Mouse (Mus musculus) CD4-positive naive resting alpha-beta T cell, adult 57 days (primary cell): ENCODE measurements around the gene Olfr609. TPM values are rescaled to one million over a fixed set of nuclear protein-coding genes. Genes with fewer than 3 reads are reported as not detected.

Experiments
- total RNA-seq: library from RNA; stranded (reverse); gene quantifications from one replicate; pipeline ENCODE4 v1.2.4, GENCODE M21; 2023

Olfr609 gene
- not detected for total RNA-seq

DNA sequence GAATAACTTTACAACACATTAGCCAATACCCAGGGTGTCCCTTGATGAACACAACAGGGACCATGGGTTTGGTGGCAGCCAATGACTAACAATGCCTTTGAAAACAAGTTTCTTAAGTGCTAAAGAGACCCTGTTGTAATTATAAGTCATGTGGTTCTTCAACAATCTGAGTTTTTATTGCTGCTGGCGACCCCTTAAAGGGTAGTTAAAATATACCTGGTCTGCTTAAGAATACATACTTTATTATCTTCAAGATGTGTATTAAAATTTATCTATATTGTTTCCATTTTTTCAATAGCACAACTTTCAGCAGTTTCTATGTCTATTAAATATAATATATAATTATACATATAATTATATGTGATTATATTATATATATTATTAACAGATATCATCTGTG, at the start of gene Olfr609:
Gene Olfr609, minus strand, starts transcription at position 101 of the 400 bp plus-strand sequence.

DNA sequence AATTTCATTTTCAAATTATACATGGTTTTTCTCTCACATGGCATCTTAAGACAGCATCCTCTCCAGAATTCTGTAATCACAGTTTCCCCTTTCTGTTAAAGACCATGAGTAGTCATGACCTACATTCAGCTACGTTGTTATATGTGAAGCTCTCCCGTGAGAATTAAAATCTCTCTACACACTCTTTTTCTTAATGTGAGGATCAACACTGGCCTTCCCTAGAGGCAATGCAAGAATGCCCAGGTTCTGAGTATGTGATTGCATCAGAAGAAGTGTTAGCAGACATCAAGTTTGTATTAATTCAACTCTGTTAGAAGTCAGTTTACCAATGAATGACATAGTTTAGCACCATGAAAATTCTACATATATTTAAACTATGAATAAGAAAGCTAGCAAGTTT, 44.8 kb upstream of the Olfr609 start, which contains the start of gene Olfr612:
Gene Olfr612, minus strand, starts transcription at position 101 of the 400 bp plus-strand sequence.

DNA sequence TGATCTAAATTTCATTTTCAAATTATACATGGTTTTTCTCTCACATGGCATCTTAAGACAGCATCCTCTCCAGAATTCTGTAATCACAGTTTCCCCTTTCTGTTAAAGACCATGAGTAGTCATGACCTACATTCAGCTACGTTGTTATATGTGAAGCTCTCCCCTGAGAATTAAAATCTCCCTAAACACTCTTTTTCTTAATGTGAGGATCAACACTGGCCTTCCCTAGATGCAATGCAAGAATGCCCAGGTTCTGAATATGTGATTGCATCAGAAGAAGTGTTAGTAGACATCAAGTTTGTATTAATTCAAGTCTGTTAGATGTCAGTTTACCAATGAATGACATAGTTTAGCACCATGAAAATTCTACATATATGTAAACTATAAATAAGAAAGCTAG, 22.9 kb upstream of the Olfr609 start, which contains the start of gene Olfr611:
Gene Olfr611, minus strand, starts transcription at position 101 of the 400 bp plus-strand sequence.

DNA sequence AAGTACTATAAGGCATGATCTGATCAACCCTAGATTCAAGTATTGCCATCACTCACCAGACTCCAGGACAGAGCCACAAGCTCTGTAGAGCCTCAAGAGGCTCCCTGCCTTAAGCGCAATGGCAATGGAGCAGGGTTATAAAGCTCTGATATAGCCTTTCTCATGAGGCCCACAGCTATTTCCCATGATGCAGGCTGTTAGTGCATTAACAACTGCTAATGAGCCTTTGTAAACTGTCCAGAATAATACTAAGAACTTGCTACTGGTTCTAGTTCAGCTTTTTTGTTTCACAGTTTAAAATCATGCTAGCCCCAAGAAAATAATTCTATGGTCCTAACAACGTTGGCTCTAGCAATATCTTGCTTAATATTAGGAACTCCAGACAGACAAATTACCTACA, 14.2 kb upstream of the Olfr609 start, which contains the start of gene Olfr610:
Gene Olfr610, minus strand, starts transcription at position 101 of the 400 bp plus-strand sequence.

DNA sequence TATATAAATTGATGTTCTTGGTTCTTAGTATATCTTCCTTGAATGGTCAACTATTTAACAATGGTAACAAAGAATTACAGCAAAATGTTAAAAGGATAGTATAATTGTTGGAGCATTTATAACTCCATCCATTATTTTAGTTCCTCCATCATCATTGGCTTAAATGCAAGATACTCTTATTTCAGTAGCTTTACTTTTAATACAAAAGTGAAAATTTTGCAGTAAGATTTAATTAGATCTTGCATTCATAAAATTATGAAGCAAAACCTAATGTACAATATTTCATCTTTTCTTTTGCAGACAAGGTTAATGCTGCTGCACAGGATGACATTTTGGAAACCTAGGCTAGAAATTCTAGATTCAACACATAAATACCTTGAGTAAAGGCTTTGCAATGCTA, 28.3 kb downstream of the Olfr609 start, which contains the start of gene Olfr608:
Gene Olfr608, plus strand, starts transcription at position 301 of the 400 bp plus-strand sequence.

DNA sequence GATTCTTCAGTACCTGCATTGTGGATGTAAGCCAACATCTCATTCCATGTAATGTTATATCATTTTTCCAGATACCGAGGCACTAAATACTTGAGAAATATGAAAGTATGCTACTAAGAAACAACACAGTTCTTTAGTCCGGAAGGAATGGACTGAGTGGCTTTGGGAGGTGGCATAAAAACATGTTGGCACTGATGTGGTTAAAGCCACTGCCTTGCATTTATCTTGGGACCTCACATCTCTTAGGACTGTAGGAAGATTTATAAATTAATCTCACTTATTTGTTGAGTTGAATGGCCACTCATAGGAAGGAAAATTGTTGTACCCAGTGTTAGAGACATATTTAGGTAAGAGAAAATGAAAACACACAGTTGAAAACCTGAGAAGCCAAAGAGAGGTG, 49.1 kb downstream of the Olfr609 start, which contains the start of gene Olfr606:
Gene Olfr606, plus strand, starts transcription at position 301 of the 400 bp plus-strand sequence.

DNA sequence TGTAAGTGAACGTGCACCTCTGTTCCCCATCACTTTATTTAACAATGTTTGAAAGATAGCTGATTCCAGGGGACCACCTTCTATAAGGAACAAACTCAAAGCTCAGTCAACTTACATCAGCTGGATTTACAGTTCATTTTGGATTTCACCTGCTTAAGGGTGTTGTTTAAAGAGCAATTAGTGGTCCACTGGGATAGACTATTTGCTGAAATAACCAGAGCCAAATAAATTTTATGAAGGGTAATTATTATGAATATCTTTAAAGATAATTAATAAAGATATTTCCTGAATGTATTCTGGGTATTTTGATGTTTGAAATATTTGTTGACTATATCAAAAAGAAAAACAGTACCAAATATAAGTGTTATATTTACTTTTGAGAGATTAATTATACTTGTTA, 52.5 kb downstream of the Olfr609 start, which contains the start of gene Olfr605:
Gene Olfr605, minus strand, starts transcription at position 101 of the 400 bp plus-strand sequence.

Other genes with a start within 250 kb of the Olfr609 start
- not detected for gene Usp17ld, start 245.6 kb downstream of the Olfr609 start, total RNA-seq
- not detected for gene Olfr596, start 192.4 kb downstream of the Olfr609 start, total RNA-seq
- not detected for gene Olfr597, start 181.7 kb downstream of the Olfr609 start, total RNA-seq
- gene Olfr598, start 174.5 kb downstream of the Olfr609 start, total RNA-seq, result not detected
- not detected for gene Olfr599, start 162.1 kb downstream of the Olfr609 start, total RNA-seq
- gene Olfr600, start 148.4 kb downstream of the Olfr609 start, total RNA-seq, result not detected
- not detected for gene Olfr601, start 135.4 kb downstream of the Olfr609 start, total RNA-seq
- not detected for gene Olfr603, start 111.9 kb downstream of the Olfr609 start, total RNA-seq
- gene Usp17lc, start 83.0 kb downstream of the Olfr609 start, total RNA-seq, result not detected
- not detected for gene Olfr605, start 52.6 kb downstream of the Olfr609 start, total RNA-seq
- not detected for gene Olfr606, start 49.0 kb downstream of the Olfr609 start, total RNA-seq
- gene Olfr607, start 33.9 kb downstream of the Olfr609 start, total RNA-seq, result not detected
- gene Olfr608, start 28.2 kb downstream of the Olfr609 start, total RNA-seq, result not detected
- not detected for gene Olfr610, start 14.1 kb upstream of the Olfr609 start, total RNA-seq
- gene Olfr611, start 22.8 kb upstream of the Olfr609 start, total RNA-seq, result not detected
- gene Olfr612, start 44.7 kb upstream of the Olfr609 start, total RNA-seq, result not detected
- not detected for gene Olfr613, start 50.0 kb upstream of the Olfr609 start, total RNA-seq
- not detected for gene Olfr615, start 58.0 kb upstream of the Olfr609 start, total RNA-seq
- gene Olfr616, start 71.1 kb upstream of the Olfr609 start, total RNA-seq, result not detected
- not detected for gene Olfr617, start 75.0 kb upstream of the Olfr609 start, total RNA-seq
- not detected for gene Olfr618, start 92.0 kb upstream of the Olfr609 start, total RNA-seq
- not detected for gene Olfr619, start 102.5 kb upstream of the Olfr609 start, total RNA-seq
- gene Olfr620, start 114.5 kb upstream of the Olfr609 start, total RNA-seq, result not detected
- gene Olfr622, start 144.6 kb upstream of the Olfr609 start, total RNA-seq, result not detected
- gene Olfr623, start 165.6 kb upstream of the Olfr609 start, total RNA-seq, result not detected
- not detected for gene Olfr624, start 173.1 kb upstream of the Olfr609 start, total RNA-seq
- not detected for gene Olfr625-ps1, start 184.7 kb upstream of the Olfr609 start, total RNA-seq
- not detected for gene Olfr243, start 216.6 kb upstream of the Olfr609 start, total RNA-seq
- gene Olfr628, start 232.3 kb upstream of the Olfr609 start, total RNA-seq, result not detected
- gene Olfr629, start 246.9 kb upstream of the Olfr609 start, total RNA-seq, result not detected